ENCODE assay signal across 8 mouse cellular contexts in genomic region chr5:124354574-124355424, GRCm38 (mm10). TPM values are rescaled to one million over a fixed set of nuclear protein-coding genes. Genes with fewer than 3 reads are reported as not detected.
DNase-seq lines count a peak whose midpoint lies in the region; ATAC-seq and TF ChIP-seq lines count a peak whose summit lies in the region.

No protein-coding gene starts in this region.

- H3K27ac ChIP-seq in cortical plate, adult 2 months (ENCODE audit: insufficient read depth, low read length) = no peak overlapping the region; the same call in 1 of the 2 replicates
- H3K27ac ChIP-seq in kidney, adult 2 months (ENCODE audit: insufficient read depth, low read depth, low read length) = peak overlapping the region; percentile 80
- H3K27ac ChIP-seq in lung, postnatal 0 days (ENCODE audit: low read length) = peak overlapping the region; percentile 62

- peak overlapping the region; percentile 96 for H3K4me2 ChIP-seq in lung, postnatal 0 days (replicated peaks; ENCODE audit: low read depth, low read length)

- H3K9me3 ChIP-seq in lung, postnatal 0 days (ENCODE audit: low read length) = no peaks in the 10 kb centered on the region

- H3K4me3 ChIP-seq in cortical plate, adult 2 months (ENCODE audit: insufficient read depth, low read length) = peak overlapping the region; percentile 37
- H3K4me3 ChIP-seq in kidney, adult 2 months (ENCODE audit: insufficient read depth, low read depth, low read length) = peak overlapping the region; percentile 62
- H3K4me3 ChIP-seq in lung, postnatal 0 days (ENCODE audit: low read depth, low read length) = peak overlapping the region; percentile 97

- no peaks in the 10 kb centered on the region for H3K36me3 ChIP-seq in kidney, adult 2 months (ENCODE audit: control insufficient read depth, insufficient read depth, low read length)
- H3K36me3 ChIP-seq in lung, postnatal 0 days (ENCODE audit: insufficient read depth, low read length) = no peaks in the 10 kb centered on the region

- DNase-seq in B cell, adult 2 months = peak; percentile 57 to 64
- DNase-seq in MEL-GATA-1-ER (ENCODE audit: extremely low read depth, low read depth) = peak; percentile 56
- DNase-seq in heart, adult 9 months (ENCODE audit: low spot score in 2 of 2) = peak; percentile 45 to 46
- DNase-seq in kidney, adult 2 months = peak; percentile 58
- peak; percentile 70 for DNase-seq in lung, postnatal 0 days (ENCODE audit: low spot score)
- DNase-seq in ovary, postnatal 36 days (ENCODE audit: low spot score) = peak; percentile 61
- no peak for DNase-seq in layer of hippocampus, adult 9-10 months (ENCODE audit: low spot score)

- ATAC-seq in lung, postnatal 0 days = peak; percentile 61

- TF ChIP-seq EP300 in lung, postnatal 0 days (IDR thresholded peaks at IDR 0.05) = no peak

- no peak for TF ChIP-seq CTCF in cortical plate, adult 2 months (IDR thresholded peaks at IDR 0.05; ENCODE audit: extremely low read depth, insufficient read depth, low read length)
- TF ChIP-seq CTCF in kidney, adult 2 months (conservative IDR thresholded peaks at IDR 0.05; ENCODE audit: insufficient read depth, insufficient read length, low read depth, low read length) = no peak
- TF ChIP-seq CTCF in lung, postnatal 0 days (IDR thresholded peaks at IDR 0.05) = no peak

- TF ChIP-seq POLR2A in cortical plate, adult 2 months (IDR thresholded peaks at IDR 0.05; ENCODE audit: extremely low read depth, insufficient read depth, low read length) = no peak
- TF ChIP-seq POLR2A in kidney, adult 2 months (IDR thresholded peaks at IDR 0.05; ENCODE audit: low read depth, low read length) = no peak

- H3K4me1 ChIP-seq in cortical plate, adult 2 months (ENCODE audit: control insufficient read depth, insufficient read depth, low read length) = peaks cover 3% of the 10 kb centered on the region; the same call in 1 of the 2 replicates
- peaks cover 7% of the 10 kb centered on the region for H3K4me1 ChIP-seq in kidney, adult 2 months (ENCODE audit: control insufficient read depth, insufficient read depth, low read length)
- H3K4me1 ChIP-seq in lung, postnatal 0 days (ENCODE audit: insufficient read depth, low read depth, low read length) = peaks cover 20% of the 10 kb centered on the region

- H3K27me3 ChIP-seq in kidney, adult 2 months (replicated peaks; ENCODE audit: control insufficient read depth, insufficient read depth, low read length) = no peaks in the 10 kb centered on the region
- H3K27me3 ChIP-seq in lung, postnatal 0 days (replicated peaks; ENCODE audit: insufficient read depth, low read length) = no peaks in the 10 kb centered on the region

- peak overlapping the region; percentile 94 for H3K9ac ChIP-seq in lung, postnatal 0 days (replicated peaks; ENCODE audit: low read depth)

- under 1% methylated on average over 43 of the region's 60 CpGs for WGBS in kidney, adult 2 months
- WGBS in lung, postnatal 0 days = under 1% methylated on average over 26 of the region's 60 CpGs

RNA-seq across cellular contexts. Expression of gene Cdk2ap1, which starts 8.1 kb away (rescaled TPM):
- 252 and 264 TPM in 2 replicates for polyA plus RNA-seq in cortical plate, adult 2 months (2012; rRNA removed)
- 76.6 and 79.8 TPM in 2 replicates for polyA plus RNA-seq in kidney, adult 2 months (2012; rRNA removed)
- polyA plus RNA-seq in lung, postnatal 0 days (2015; fragmentation: Nextera tagmentation; extraction: Ambion mirVana) = 39.3 and 49.3 TPM in 2 replicates

RNA-seq across cellular contexts. Expression of gene 2810006K23Rik, which starts 26.9 kb away (rescaled TPM):
- 13.5 and 13.6 TPM in 2 replicates for polyA plus RNA-seq in cortical plate, adult 2 months (2012; rRNA removed)
- 7.2 and 8.0 TPM in 2 replicates for polyA plus RNA-seq in kidney, adult 2 months (2012; rRNA removed)
- 6.1 and 7.7 TPM in 2 replicates for polyA plus RNA-seq in lung, postnatal 0 days (2015; fragmentation: Nextera tagmentation; extraction: Ambion mirVana)

RNA-seq across cellular contexts. Expression of gene Mphosph9, which starts 27.0 kb away (rescaled TPM):
- 21.0 and 22.3 TPM in 2 replicates for polyA plus RNA-seq in cortical plate, adult 2 months (2012; rRNA removed)
- polyA plus RNA-seq in kidney, adult 2 months (2012; rRNA removed) = 2.5 and 3.1 TPM in 2 replicates
- 3.2 and 3.4 TPM in 2 replicates for polyA plus RNA-seq in lung, postnatal 0 days (2015; fragmentation: Nextera tagmentation; extraction: Ambion mirVana)

Comparison
In these comparisons a context has a peak if more than half of its experiments do, and no peak if none do; other contexts are left out.
1. H3K4me3 ChIP-seq: peak in every context shown above with its lines; median percentile 97 in lung, postnatal 0 days; 62 in kidney, adult 2 months; 37 in cortical plate, adult 2 months.